Mouse (Mus musculus): ENCODE data around the gene Fggy. TPM values are rescaled to one million over a fixed set of nuclear protein-coding genes. Genes with fewer than 3 reads are reported as not detected.
A peak's percentile ranks its signal among the peaks of the same experiment; 100 is the strongest.

Gene Fggy
- total RNA-seq, 2 experiments from 2014 or later = 9.4 to 16.9 TPM

DNA sequence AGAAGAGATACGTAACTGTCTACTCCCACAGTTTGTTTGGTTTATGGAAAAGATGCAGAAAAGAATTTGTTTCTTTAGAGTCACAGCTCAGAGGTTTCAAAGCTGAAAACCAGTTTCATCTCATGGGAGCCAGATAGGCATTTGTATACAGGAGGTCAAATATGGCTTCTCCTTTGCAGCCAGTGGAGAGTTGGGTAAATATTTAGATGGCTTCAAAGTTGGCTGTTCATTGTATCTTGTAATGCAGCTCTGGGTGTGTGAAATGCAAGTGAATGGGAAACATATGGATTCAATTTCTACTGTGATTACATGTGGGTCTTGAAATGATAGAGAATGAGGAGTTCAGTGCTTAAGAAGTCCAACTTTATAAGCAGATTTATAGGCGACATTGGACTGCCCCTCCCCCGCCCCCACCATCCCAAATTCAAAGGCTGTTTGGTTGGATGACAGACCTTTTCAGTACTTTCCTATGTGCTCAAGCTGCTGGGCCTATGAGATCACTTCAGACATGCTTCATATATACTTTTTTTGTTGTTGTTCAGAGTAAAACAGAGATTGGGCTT is 234.7 kb downstream of the Fggy start:
- Histone ChIP-seq H3K27ac (no peak overlapping the region), H3K4me3 (no peak overlapping the region)
- no peak for TF ChIP-seq CTCF (conservative IDR thresholded peaks at IDR 0.05)
- DNase-seq (ENCODE audit: low spot score in 2 of 2) = no peak

DNA sequence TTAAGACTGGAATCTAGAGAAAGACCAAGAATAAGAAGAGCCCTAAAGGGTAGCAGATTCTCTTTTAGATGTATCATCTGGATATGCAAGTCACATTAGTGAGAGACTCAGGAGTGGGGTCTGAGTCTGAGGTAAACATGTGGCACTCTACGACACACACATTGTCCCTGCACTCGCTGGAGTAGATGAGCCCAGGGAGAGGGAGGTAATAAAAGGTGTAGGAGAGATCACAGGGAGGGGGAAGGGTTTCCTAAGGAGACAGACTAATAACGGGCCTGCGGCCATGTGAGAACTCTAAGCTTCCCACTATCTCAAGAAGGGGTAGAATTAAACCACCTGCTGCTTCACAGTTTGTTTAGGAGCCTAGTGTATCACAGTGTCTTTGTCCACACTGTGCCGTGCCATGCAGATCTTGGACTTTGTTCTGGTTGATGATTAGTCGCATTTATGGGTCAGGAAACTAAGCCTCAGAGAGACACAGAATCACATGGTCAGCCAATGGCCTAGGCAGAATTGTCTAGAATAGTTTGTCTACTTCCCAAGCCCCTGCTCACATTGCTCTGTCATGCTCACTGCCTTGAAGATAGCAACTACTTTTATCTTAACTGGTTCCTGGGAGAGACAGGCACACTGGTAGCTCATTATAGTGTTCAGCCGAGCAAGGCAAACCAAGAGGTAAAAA is 236.5 kb downstream of the Fggy start:
- no peak overlapping the region for H3K4me3 ChIP-seq
- H3K27ac ChIP-seq = no peak overlapping the region
- TF ChIP-seq CTCF (conservative IDR thresholded peaks at IDR 0.05) = no peak
- DNase-seq (ENCODE audit: low spot score in 2 of 2) = no peak

DNA sequence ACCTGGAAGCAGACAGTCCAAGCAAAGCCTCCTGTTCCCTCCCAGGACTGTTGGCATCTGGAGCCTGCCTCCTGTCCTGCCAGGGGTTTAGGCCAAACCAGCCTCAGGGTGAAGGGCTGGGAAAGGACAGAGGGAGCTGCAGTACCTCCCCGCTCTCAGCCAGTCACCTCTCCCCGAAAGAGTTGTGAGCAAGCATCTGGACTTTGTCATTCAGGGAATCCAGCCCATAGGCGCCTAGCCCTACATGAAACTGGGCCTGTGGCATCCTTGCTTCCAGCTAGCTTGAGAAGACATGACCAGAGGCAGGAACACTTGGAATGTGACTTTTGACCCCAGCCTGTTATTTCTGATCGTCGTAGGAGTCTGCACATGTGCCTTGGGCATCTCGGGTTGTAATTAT is 237.3 kb downstream of the Fggy start:
- TF ChIP-seq CTCF (conservative IDR thresholded peaks at IDR 0.05) = no peak
- DNase-seq (ENCODE audit: low spot score in 2 of 2) = no peak
- no peak overlapping the region for H3K4me3 ChIP-seq
- no peak overlapping the region for H3K27ac ChIP-seq

DNA sequence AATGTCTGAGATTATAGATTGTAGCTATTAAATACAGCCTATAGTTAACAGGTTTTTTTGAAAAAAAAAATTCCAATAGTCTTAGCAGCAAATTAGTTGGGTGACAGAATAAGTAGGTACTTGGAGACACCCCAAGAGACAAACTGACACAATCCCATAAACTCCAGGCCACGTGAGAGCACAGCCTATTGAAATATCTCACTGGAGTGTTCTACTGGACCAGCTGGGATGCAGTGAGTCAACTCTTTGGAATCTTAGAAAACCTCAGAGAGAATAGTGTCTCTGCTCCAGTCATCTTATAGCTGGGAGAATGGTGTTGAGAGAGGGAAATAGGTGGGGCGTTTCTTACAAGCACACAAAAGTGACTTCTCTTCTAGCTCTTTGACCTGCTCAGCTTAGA is 238.0 kb downstream of the Fggy start:
- no peak for DNase-seq (ENCODE audit: low spot score in 2 of 2)

DNA sequence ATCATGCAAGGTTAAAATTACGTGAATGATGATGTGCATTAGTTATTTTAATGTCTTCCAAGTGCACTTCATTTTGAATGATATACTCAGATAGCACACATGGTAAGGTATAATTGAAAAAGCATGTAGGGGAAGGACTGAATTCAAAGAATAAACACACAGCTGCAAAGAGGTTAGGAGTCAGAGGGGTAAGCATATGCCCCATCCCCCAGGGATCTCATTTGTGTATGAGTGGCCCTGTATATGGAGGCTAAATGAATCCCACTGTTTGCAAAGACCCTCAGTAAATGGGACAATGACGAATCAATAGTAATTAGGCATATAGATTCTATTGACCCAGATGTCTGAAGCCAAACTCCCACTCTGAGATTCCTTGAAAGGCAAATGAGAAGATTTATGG is 262.3 kb downstream of the Fggy start:
- Histone ChIP-seq H3K27ac (no peak overlapping the region), H3K4me3 (no peak overlapping the region)
- DNase-seq (ENCODE audit: low spot score in 2 of 2) = no peak
- no peak for TF ChIP-seq CTCF (conservative IDR thresholded peaks at IDR 0.05)

More for the DNA sequence above, 238.0 kb downstream of the Fggy start:
- no peak for TF ChIP-seq CTCF (conservative IDR thresholded peaks at IDR 0.05)
- no peak overlapping the region for H3K4me3 ChIP-seq
- no peak overlapping the region for H3K27ac ChIP-seq

DNA sequence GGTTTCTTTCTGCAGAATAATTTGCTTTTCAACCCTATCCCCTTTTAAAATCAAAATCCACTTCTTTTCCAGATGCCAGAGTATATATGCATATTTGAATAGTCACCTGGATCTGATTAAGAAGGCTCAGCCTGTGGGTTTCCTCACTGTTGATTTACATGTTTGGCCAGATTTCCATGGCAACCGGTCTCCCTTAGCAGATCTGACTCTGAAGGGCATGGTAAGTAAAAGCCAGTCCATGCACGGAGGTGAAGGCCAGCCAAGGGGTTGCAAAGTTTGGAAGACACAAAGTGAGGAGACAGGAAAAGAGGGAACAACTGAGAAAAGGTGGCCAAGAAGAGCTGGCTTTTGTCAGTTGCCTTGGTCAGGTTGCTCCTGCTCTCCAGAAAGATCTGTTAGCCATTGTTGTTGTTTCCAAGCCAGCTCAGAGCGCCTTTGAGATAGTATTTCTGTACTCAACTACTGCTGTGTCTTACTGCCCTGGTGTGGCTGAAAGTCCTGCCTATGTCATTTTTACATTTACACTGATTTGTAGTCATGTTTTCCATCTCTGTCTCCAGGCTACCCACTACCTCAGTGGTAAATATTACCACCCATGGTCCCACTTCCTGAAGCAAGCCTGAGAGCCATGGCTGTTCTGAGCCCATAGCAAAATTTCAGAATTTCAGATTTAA is 264.7 kb downstream of the Fggy start:
- no peak overlapping the region for H3K27ac ChIP-seq
- no peak for TF ChIP-seq CTCF (conservative IDR thresholded peaks at IDR 0.05)
- no peak for DNase-seq (ENCODE audit: low spot score in 2 of 2)
- H3K4me3 ChIP-seq = no peak overlapping the region

DNA sequence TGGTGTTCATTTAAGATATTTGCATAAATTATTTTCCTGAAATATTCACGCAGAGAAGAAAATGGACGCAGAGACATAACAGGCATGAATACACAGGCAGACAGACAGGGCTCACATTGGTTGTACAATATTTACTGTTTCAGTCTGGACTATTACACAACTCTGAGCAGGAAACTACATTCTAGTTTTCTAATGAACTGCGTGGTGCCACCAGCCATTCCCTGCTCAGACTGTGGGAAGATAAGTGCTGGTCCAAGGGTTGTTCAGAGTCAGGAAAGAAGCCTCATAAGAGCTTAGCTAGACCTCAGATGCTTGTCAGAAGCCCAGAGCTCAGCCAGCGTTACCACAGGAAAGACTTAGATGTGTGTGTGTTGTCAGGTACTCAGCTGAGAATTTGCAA is 270.9 kb downstream of the Fggy start:
- DNase-seq (ENCODE audit: low spot score in 2 of 2) = no peak
- no peak overlapping the region for H3K27ac ChIP-seq
- no peak for TF ChIP-seq CTCF (conservative IDR thresholded peaks at IDR 0.05)
- H3K4me3 ChIP-seq = no peak overlapping the region

DNA sequence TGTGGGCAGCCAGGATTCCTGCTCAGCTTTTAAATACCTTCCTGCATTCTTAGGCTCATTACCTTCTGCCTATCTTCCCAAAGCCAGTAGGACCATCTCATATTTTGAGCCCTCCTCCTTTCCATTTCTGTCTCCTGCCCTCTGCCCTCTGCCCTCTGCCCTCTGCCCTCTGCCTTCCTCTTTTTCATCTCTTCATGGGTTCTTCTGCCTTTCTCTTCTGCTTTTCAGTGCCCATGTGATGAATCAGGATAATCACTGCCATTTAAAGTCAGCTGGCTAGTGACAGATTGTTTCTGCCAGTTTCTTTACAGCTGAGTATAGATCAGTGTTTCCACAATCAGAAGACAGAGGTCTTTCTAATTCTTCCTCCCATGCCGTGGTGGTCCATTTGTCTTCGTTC is 273.0 kb downstream of the Fggy start:
- no peak overlapping the region for H3K27ac ChIP-seq
- no peak overlapping the region for H3K4me3 ChIP-seq
- no peak for DNase-seq (ENCODE audit: low spot score in 2 of 2)
- TF ChIP-seq CTCF (conservative IDR thresholded peaks at IDR 0.05) = no peak

DNA sequence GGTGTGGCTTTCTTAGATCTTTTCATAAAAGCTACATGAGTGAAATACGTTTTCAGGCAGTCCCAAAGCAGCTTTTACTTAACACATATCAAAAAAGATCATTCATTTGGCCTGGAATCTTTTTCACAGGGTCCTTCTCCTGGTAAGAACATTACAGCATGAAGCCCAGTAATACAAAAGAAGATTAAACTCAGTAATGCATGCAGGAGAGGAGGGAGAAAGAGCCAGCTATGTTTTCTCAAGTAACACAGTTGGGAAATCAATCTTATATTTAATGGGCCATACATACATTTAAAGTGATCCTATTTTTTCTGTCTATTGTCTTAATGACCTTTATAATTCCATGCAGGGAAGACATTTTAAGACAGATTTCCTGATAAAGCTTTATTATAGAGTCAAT is 282.6 kb downstream of the Fggy start:
- Histone ChIP-seq H3K4me3 (no peak overlapping the region), H3K27ac (no peak overlapping the region)
- TF ChIP-seq CTCF (conservative IDR thresholded peaks at IDR 0.05) = no peak
- DNase-seq (ENCODE audit: low spot score in 2 of 2) = no peak

DNA sequence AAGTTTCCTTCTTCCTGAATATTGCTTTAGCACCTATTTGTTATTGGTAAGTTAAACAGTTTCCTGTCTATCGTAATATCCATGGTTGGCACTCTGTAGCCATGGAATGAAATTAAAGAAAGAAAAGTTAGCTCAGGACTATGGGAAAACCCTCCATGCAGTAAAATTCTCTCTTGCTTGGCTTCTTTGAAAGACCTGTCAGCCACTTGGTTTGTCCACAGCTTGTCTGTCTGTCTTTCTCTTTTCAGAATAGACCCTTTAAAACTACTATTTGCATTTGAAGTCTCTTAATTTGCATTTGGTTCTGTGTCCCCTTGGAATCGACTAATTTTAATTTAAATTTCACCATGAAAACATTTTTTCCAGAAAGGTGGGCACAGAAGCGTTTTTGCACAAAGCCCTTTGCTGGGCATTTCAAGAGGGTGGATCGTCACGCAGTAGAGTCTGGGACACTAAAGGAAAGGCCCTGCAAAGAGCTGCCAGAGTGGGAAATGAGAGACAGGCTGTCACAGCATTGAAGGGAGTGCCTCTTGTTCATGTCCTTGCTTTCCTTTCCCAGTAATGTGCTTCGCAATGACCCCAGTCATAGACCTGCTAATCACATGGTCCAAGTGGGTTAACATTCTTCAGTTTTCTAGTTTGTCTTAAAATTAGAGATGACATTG is 283.2 kb downstream of the Fggy start:
- H3K27ac ChIP-seq = no peak overlapping the region
- no peak overlapping the region for H3K4me3 ChIP-seq
- DNase-seq (ENCODE audit: low spot score in 2 of 2) = no peak
- no peak for TF ChIP-seq CTCF (conservative IDR thresholded peaks at IDR 0.05)

DNA sequence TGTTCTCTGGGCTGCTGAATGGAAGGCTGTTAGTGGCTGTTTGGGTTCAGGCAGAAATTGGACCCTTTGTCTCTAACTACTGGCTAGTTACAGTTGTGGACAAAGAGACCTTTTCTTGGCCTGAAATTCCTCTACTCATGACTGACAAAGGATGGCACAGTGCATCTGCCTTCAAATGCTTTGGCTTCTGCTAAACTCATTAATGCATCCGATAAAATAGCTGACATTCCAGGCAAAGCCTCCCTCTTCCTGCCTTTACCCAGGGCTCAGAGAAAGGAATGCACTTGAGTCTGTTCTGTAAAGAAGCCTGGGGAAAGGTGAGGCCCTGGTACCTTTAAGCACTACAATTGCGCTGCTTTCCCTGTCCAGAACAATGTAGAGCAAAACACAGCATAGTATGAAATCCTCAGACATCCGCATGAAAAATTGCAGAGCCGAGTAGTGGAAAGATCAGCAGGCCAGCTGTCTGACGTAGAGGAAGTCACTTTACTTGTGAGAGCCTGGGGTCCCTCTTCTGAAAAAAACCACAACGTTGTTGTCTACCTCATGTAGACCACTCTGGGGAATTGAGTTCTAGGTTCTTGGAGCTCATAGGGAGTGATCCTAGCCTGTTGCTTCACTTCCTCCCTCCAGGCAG is 288.8 kb downstream of the Fggy start:
- DNase-seq (ENCODE audit: low spot score in 2 of 2) = peak in 1 of 2 experiments; percentile 15
- H3K4me3 ChIP-seq = no peak overlapping the region
- peak overlapping the region; percentile 8; the same call in 1 of the 2 replicates for H3K27ac ChIP-seq
- no peak for TF ChIP-seq CTCF (conservative IDR thresholded peaks at IDR 0.05)

DNA sequence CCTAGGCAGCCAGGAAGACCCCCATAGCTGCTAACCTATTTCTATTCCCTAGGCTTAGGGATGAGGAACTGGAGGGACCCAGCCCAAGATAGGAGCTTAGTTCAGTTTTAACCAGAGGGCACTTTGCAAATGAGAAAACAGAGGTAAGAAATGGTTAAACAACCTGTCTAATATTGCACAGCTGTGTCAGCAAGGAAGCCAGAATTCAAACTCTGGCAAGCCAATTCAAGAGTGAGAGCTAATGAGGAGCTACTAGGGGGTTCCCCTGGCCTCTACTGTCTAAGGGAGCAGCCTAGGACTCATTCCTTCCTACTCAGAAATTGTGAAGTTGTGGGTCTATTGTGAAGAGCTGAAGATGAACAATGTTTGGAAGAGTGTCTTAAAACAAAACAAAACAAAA is 289.9 kb downstream of the Fggy start:
- Histone ChIP-seq H3K4me3 (no peak overlapping the region), H3K27ac (no peak overlapping the region)
- no peak for TF ChIP-seq CTCF (conservative IDR thresholded peaks at IDR 0.05)
- no peak for DNase-seq (ENCODE audit: low spot score in 2 of 2)

DNA sequence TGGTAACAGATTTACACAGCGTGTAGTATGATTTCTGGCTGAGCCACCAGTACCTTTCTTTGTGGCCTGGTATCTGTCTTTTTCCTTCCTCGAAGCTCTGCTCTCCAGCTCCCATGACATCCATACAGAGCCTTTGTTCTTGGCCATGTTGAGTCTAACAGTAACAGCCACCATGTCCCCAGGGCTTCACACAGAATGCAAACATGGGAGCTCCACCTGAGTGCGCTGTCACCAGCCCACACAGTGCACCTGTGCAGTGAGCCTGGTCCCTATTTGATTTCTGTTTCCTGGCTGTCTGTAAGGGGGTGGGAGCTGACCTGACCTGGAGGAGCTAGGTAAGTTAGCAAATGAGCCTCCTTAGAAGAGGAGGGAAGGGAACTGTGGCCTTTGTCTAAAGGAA is 290.4 kb downstream of the Fggy start:
- no peak for TF ChIP-seq CTCF (conservative IDR thresholded peaks at IDR 0.05)
- no peak for DNase-seq (ENCODE audit: low spot score in 2 of 2)

More for the DNA sequence above, 290.4 kb downstream of the Fggy start:
- no peak overlapping the region for H3K27ac ChIP-seq
- no peak overlapping the region for H3K4me3 ChIP-seq

Measured in layer of hippocampus, adult 2 months (tissue).